Mouse (Mus musculus) adrenal gland, adult 2 months (tissue): ENCODE measurements around the gene Mylip. TPM values are rescaled to one million over a fixed set of nuclear protein-coding genes. Genes with fewer than 3 reads are reported as not detected.

Experiments
- DNase-seq: peaks from one replicate; pipeline ENCODE4 v3.0.0; 2021
- long read RNA-seq: library from polyadenylated mRNA; stranded (forward); transcript quantifications from one replicate; pipeline ENCODE4 v2.0.0, GENCODE M21; 2021
- polyA plus RNA-seq: library from polyadenylated mRNA; depleted of rRNA; stranded (reverse); fragments of >200 nt; gene quantifications from 2 replicates; pipeline ENCODE4 v1.2.3, GENCODE M21; 2012; rRNA removed
- total RNA-seq, 2 experiments: library from RNA; stranded (reverse); gene quantifications; 2 replicates each; pipeline ENCODE4 v1.2.3; 2021

Mylip gene
- total RNA-seq (10 to 100 TPM in 1 of 2 experiments, 1 to 10 TPM in 1; 6.6 to 13.6 TPM), polyA plus RNA-seq (6.4 and 9.9 TPM in 2 replicates)
- long read RNA-seq, partial matches to known transcripts, result 1 of 4 reads
- long read RNA-seq, other reads (novel, unspliced or antisense), result 0 of 4 reads

DNA sequence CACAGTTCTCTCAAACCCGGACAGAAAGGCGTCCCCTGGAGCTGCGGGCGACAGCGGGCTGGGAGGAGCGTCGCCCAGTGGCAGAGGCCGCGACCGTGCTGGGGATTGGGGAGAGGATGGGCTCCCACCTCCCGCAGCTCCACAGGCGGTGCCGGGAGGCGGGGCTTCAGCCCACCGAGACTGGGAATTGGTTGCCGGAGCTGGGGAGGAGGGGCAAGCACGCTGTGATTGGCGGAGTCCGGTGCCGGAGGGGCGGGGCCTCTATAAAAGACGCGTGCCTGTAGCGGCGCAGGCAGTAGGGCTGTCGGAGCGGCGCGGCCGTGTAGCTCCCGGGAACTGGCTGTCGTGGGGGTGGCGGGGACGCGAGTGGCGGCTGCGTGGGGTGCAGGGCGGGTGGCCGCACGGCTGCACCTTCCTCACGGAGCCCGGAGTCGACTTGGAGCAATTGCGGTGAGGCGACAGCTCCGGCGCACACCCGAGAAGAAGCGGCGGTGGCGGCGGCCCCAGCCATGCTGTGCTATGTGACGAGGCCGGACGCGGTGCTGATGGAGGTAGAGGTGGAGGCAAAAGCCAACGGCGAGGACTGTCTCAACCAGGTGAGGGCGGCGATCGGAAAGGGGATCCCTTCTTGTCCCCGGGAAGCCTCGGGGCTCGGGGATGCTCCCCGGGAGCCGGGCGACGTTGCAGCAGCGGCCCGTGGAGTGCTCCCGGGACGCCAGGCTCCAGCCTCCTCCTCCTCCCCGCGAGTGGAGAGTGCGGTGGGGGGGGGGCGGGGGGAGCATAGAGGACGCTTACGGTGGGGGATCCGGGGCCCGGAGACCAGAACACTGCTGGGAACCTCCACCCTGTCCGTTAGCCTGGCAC lies at the start of gene Mylip:
TSS of gene Mylip (plus strand) at position 295 of the 864 bp plus-strand sequence.
- peak; percentile 100 for DNase-seq

- DNase-seq, result no peak
Measured at GRCm38 (mm10) chr13:45341991-45342390, 47.6 kb upstream of the Mylip start.

- no peak for DNase-seq
Measured at GRCm38 (mm10) chr13:45343541-45343940, 46.0 kb upstream of the Mylip start.

- DNase-seq, result no peak
Measured at GRCm38 (mm10) chr13:45343966-45344365, 45.6 kb upstream of the Mylip start.

DNA sequence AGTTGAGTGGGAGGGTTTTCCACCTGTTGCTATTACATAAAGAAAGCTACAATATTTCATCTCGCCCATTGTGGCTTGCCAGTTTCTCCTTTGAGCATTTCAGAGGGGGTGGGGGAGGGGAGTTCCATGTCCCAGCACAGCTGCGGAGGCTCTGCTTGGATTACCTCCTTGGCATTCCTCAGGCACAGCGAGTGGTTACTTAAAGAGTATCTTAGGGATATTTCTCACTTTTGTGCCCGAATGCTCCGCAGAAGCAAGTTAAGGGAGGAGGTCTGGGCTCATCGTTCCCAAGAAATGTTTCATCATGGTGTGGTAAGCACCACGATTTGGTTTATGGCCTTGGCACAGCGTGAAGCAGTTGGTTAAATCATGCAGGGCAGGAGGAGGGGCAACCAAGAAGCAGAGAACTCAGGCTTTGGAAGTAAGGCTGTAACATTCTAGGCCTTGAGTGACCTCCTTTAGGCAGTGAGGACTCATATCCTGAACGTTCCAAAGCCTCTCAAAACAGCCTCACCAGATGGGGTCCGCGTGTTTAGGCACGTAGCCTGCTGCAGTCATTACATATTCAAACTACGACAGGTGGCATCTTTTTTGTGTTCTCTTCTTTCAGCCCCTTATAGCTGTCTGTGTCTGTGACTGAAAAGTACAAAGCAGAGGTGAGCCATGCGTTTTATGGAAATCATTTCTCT lies 43.9 kb upstream of the Mylip start:
- DNase-seq, result peak; percentile 36

- DNase-seq, result no peak
Measured at GRCm38 (mm10) chr13:45351483-45351882, 38.1 kb upstream of the Mylip start.

DNA sequence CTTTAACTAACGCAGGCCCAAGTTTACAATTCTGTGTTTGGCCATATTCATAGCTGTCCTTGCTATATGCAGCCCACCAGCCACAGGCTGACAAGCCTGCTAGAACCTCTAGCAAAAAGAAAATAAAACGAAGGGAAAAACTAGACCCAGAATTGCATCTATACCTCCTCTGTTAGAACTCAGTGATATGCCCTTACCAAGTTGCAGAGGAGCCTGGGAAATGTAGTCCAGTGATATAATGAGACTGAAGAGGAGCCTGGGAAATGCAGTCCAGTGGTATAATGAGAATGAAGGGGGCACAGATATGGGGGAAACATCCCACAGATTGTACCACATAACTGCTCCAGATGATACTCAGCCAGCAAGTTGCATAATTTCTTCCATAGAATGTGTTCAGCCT lies 34.7 kb upstream of the Mylip start:
- no peak for DNase-seq

GRCm38 (mm10) chr13:45358208-45358607 lies 31.3 kb upstream of the Mylip start:
- no peak for DNase-seq

GRCm38 (mm10) chr13:45358676-45359323 lies 30.7 kb upstream of the Mylip start:
- no peak for DNase-seq

GRCm38 (mm10) chr13:45365788-45366187 lies 23.8 kb upstream of the Mylip start:
- no peak for DNase-seq

DNA sequence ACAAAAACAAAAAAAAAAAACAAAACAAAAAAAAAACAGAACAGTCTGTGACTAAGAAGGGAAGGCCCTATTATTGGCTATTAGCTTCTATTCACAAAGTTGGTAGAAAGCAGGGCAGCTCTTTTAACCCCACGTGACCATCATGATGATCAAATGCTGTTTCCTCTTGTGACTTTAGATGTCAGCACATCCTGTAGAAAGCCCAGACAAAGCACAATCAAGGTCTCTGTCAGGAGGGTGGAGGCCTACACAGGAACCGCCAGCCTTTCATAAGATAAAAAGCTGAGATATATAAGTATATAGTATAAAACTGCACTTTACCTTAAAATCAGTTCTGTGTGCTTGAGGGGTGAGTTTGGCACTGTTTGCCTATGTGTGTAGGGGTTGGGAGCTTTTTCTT lies 17.9 kb upstream of the Mylip start:
- no peak for DNase-seq

GRCm38 (mm10) chr13:45372456-45372855 lies 17.1 kb upstream of the Mylip start:
- no peak for DNase-seq

DNA sequence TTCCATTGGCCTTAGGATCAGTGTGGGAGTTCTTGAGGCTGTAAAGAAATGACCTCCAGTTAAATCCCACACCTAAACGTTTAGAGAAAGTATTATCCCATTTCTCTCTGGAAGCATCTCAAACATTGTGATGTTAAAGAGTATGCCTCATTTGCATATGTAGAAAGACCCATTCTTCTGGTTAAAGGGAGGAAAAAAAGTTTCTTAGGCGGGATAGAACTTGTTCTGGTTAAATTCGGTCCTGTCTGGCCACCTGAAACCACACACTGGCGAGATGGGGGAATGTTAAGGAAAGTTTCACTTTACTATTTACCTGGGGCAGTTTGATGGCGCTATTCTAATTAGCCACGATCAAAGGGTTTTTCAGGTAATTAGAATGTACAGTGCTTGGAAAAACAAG lies 14.7 kb upstream of the Mylip start:
- DNase-seq, result no peak

DNA sequence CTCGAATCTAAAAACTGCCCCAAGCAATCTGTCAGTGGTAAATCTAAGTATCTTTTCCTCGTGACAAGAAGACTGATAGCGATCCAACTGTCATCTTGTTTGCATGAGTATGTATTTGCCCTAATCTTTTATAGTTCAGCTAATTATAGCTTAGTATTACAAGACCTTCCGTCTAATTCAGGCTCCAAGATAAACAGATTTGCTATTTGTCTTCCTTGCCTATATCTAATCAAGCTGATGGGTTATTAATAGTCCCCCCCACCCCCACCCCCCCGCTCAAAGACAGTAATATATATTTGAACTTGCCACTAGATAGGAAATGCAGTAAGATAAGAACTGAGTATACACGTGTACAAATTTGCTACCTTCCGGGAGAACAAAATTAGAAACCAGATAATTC lies 7.3 kb upstream of the Mylip start:
- DNase-seq, result no peak

GRCm38 (mm10) chr13:45384636-45385035 lies 4.9 kb upstream of the Mylip start:
- no peak for DNase-seq

- DNase-seq, result no peak
Measured at GRCm38 (mm10) chr13:45385521-45385920, 4.0 kb upstream of the Mylip start.

- DNase-seq, result no peak
Measured at GRCm38 (mm10) chr13:45386253-45386652, 3.3 kb upstream of the Mylip start.

DNA sequence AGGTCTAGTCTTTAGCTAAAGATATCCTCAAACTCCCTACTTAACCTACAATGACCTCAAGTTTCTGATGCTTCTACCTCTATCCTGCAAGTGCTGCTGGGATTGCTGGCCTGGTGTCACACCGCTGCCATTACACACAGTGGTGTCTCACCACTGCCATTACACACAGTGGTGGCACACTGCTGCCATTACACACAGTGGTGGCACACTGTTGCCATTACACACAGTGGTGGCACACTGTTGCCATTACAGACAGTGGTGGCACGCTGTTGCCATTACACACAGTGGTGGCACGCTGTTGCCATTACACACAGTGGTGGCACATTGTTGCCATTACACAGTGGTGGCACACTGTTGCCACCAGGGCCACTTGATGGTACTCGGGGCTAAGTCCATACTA lies 2.3 kb upstream of the Mylip start:
- no peak for DNase-seq

- DNase-seq, result no peak
Measured at GRCm38 (mm10) chr13:45388254-45388805, 1.2 kb upstream of the Mylip start.

DNA sequence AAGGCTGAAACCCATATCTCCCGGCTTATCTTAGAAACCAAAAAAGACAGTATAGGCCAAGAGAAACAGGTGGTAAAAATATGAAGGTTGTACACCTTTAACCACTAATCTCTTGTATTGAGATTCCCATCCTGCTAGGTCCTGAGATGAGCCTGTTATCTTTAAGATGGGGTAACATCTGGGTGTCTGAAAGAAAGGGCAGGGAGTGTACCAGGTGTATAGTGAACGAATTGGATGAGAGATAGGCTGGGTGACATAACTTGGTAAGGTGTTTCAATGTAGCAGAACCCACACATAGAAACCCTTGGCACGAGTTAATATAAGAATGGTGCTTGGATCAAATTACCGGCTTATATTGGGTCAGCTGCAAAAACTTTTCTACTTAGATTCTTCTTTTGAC lies 653 bp upstream of the Mylip start:
- no peak for DNase-seq

DNA sequence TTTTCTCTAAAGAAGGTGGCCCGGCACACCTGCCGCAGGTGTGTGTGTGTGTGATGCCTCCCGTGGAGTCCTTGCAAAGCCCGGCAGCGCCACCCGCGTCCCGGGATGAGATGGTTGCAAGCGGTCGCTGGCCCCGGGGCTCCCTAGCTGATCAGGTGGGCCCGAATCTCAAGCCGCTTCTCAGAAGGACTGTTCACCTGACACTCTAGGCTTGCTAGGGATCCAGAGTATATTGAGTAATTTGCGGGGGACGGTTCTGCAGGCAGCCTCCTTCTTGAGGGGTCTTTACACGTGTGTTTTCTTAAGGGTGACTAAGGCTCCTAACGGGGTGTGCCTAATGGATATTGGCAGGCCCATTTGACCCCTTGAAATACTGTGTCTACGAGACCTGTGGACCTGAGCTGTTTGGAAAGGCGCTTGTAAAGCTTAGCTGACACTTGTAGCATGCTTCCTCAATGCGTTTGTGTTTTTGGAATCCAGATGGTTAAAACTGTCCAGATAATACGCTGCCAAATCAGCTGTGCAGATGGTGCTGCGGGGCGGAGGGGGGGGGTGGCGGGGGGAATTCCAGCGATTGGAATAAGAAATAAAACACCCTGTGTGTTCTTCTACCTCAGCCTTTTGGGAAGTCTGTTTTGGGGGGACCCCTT lies 895 bp downstream of the Mylip start:
- DNase-seq, result peak; percentile 24
